Mouse (Mus musculus): Measurements from ENCODE around the gene Stim1. TPM values are rescaled to one million over a fixed set of nuclear protein-coding genes. Genes with fewer than 3 reads are reported as not detected.

Stim1 gene
- polyA plus RNA-seq, 1 experiment from 2014 or later: 15.2 TPM

DNA sequence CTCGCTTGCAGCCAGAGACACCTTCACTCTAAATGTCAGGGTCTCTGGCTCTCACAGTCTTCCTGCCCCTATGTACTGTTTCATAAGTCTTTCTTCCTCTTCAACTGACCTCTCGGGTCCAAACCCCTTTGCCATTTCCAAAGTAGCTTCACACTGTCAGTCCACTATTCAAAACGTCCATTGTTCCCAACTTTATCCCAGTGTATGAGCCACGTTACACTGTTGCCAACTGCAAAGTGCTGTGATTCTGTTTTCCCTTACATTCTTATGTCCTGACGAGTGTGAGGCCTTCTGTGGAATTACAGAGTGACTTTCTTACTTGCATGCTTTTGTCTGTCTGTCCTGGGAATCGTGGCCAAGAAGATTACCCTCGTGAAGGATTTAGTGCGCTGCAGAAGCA, 200.0 kb downstream of the Stim1 start:
- Histone ChIP-seq H3K9ac (no peak overlapping the region), H3K27ac (no peak overlapping the region), H3K27me3 (ENCODE audit: control insufficient read depth, insufficient read depth, low read length) (no peaks in the 10 kb centered on the region), H3K4me3 (replicated peaks; ENCODE audit: low read length) (no peak overlapping the region), H3K4me2 (replicated peaks) (no peak overlapping the region), H3K36me3 (replicated peaks; ENCODE audit: control insufficient read depth, insufficient read depth) (peaks cover 72% of the 10 kb centered on the region), H3K9me3 (ENCODE audit: control insufficient read depth, low read length) (no peaks in the 10 kb centered on the region), H3K4me1 (replicated peaks; ENCODE audit: control insufficient read depth, insufficient read depth, low read length) (no peaks in the 10 kb centered on the region)
- 89% methylated on average over 8 of the region's 8 CpGs for WGBS
- ATAC-seq (ENCODE audit: low FRiP score) (no peak), DNase-seq (ENCODE audit: low spot score) (no peak)

DNA sequence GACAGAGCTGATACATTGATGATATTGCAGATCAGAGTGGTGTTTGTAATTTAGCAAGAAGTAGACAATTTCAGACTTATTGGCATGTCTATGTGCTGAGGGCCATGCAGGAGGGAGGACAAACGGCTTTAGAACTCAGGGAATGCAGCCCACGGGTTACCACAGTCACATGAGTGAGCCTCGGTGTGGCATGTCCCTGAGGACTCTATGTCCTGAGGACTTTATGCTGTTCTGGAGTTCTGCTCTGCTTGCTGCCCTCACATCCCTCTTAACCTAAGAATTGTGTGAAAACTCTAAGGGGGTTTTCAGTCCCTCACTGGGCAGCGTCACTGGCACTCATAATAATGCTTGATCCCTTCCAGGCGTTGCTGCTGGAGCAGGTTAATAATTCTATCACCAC, 205.1 kb downstream of the Stim1 start:
- ATAC-seq (ENCODE audit: low FRiP score): no peak
- H3K36me3 ChIP-seq (replicated peaks; ENCODE audit: control insufficient read depth, insufficient read depth): peaks cover 22% of the 10 kb centered on the region
- WGBS: 65% methylated on average over 5 of the region's 5 CpGs

DNA sequence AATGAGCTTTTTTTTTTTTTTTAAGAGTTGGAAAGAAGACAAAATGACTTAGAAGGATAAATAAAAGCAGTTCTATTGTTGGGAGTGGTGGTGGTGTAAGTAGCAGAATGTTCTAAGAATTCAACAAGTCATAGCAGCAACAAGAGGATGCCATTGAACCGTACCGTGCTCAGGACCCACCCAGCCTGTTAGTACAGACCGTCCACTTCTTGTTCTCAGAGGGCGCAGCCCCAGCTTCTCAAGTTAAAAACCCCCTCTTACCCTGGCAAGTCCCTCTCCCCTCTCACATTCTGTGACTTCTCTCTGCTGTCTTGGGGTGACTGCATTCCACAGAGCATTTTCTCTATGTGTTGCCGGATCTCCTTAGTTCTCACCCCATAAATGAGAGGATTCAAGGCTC, 209.0 kb downstream of the Stim1 start:
- Histone ChIP-seq H3K36me3 (replicated peaks; ENCODE audit: control insufficient read depth, insufficient read depth) (no peaks in the 10 kb centered on the region), H3K27ac (no peak overlapping the region), H3K9ac (no peak overlapping the region), H3K4me2 (replicated peaks) (no peak overlapping the region), H3K4me3 (replicated peaks; ENCODE audit: low read length) (no peak overlapping the region), H3K27me3 (ENCODE audit: control insufficient read depth, insufficient read depth, low read length) (no peaks in the 10 kb centered on the region), H3K4me1 (replicated peaks; ENCODE audit: control insufficient read depth, insufficient read depth, low read length) (no peaks in the 10 kb centered on the region), H3K9me3 (ENCODE audit: control insufficient read depth, low read length) (no peaks in the 10 kb centered on the region)
- 97% methylated on average over 5 of the region's 5 CpGs for WGBS
- ATAC-seq (ENCODE audit: low FRiP score) (no peak), DNase-seq (ENCODE audit: low spot score) (no peak)

More for the DNA sequence above, 205.1 kb downstream of the Stim1 start:
- no peak overlapping the region for H3K4me2 ChIP-seq (replicated peaks)
- H3K27me3 ChIP-seq (ENCODE audit: control insufficient read depth, insufficient read depth, low read length): no peaks in the 10 kb centered on the region
- no peak overlapping the region for H3K9ac ChIP-seq
- H3K4me1 ChIP-seq (replicated peaks; ENCODE audit: control insufficient read depth, insufficient read depth, low read length): no peaks in the 10 kb centered on the region
- H3K4me3 ChIP-seq (replicated peaks; ENCODE audit: low read length): no peak overlapping the region
- DNase-seq (ENCODE audit: low spot score): no peak
- no peak overlapping the region for H3K27ac ChIP-seq
- no peaks in the 10 kb centered on the region for H3K9me3 ChIP-seq (ENCODE audit: control insufficient read depth, low read length)

DNA sequence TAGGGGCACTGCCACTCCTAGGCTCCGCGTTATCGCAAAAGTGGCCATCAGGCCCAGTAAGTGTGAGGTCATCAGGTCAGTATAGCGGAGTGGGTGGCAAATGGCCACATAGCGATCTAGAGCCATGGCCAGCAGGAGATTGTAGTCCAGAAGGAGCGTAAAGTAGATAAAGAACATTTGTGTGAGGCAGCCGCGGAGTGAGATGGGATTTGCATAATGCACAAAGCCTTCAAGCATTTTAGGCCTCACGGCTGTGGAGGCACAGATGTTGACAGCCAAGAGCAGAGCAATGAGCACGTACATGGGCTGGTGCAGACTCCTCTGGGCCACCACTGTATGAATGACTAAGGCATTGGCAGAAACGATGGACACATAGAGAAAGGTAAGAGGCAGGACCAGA, 209.8 kb downstream of the Stim1 start:
- Histone ChIP-seq H3K9me3 (ENCODE audit: control insufficient read depth, low read length) (no peaks in the 10 kb centered on the region), H3K4me2 (replicated peaks) (no peak overlapping the region), H3K27ac (no peak overlapping the region), H3K4me1 (replicated peaks; ENCODE audit: control insufficient read depth, insufficient read depth, low read length) (no peaks in the 10 kb centered on the region), H3K36me3 (replicated peaks; ENCODE audit: control insufficient read depth, insufficient read depth) (no peaks in the 10 kb centered on the region), H3K4me3 (replicated peaks; ENCODE audit: low read length) (no peak overlapping the region), H3K27me3 (ENCODE audit: control insufficient read depth, insufficient read depth, low read length) (no peaks in the 10 kb centered on the region), H3K9ac (no peak overlapping the region)
- ATAC-seq (ENCODE audit: low FRiP score) (no peak), DNase-seq (ENCODE audit: low spot score) (no peak)
- WGBS: 80% methylated on average over 11 of the region's 11 CpGs

DNA sequence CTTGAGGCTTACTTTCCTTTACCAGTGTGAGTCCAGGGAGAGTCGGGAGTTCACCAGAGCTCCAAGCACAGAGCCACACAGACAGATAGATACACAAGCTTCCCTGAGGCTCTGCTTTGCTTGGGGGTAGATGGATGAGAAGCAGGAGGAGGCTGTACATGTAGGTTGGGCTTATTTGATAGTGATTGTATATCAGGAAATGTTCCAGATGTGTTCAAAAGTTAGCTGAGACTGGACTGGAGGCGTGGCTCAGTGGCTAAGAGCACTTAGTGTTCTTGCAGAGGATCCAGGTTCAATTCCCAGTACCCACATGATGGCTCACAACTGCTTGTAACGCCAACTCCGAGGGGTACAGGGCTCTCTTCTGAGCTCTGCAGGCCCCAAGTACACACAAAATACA, 210.8 kb downstream of the Stim1 start:
- no peak overlapping the region for H3K9ac ChIP-seq
- 91% methylated on average over 4 of the region's 4 CpGs for WGBS
- H3K36me3 ChIP-seq (replicated peaks; ENCODE audit: control insufficient read depth, insufficient read depth): no peaks in the 10 kb centered on the region
- H3K4me2 ChIP-seq (replicated peaks): no peak overlapping the region
- ATAC-seq (ENCODE audit: low FRiP score): no peak
- H3K4me1 ChIP-seq (replicated peaks; ENCODE audit: control insufficient read depth, insufficient read depth, low read length): no peaks in the 10 kb centered on the region
- H3K4me3 ChIP-seq (replicated peaks; ENCODE audit: low read length): no peak overlapping the region
- no peak for DNase-seq (ENCODE audit: low spot score)
- no peaks in the 10 kb centered on the region for H3K27me3 ChIP-seq (ENCODE audit: control insufficient read depth, insufficient read depth, low read length)
- H3K27ac ChIP-seq: no peak overlapping the region
- H3K9me3 ChIP-seq (ENCODE audit: control insufficient read depth, low read length): no peaks in the 10 kb centered on the region

DNA sequence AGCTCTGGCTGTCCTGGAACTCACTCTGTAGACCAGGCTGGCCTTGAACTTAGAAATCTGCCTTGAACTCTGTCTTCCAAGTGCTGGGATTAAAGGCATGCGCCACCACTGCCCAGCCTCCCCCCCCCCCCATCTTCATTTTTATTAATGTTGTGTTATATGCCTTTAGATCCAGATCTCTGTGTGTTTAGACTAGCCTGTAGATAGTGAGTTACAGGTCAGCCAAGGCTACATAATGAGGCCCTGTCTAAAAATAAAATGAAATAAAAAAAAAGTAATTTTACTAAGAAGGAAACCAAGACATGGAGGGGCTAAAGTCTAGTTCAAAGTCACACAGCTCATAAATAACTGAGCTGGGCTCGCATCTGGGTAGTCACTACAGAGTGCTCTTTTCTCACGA, 211.3 kb downstream of the Stim1 start:
- ATAC-seq (ENCODE audit: low FRiP score) (no peak), DNase-seq (ENCODE audit: low spot score) (no peak)
- H3K27me3 ChIP-seq (ENCODE audit: control insufficient read depth, insufficient read depth, low read length): no peaks in the 10 kb centered on the region
- 82% methylated on average over 3 of the region's 3 CpGs for WGBS
- no peak overlapping the region for H3K4me2 ChIP-seq (replicated peaks)
- H3K36me3 ChIP-seq (replicated peaks; ENCODE audit: control insufficient read depth, insufficient read depth): no peaks in the 10 kb centered on the region
- H3K4me1 ChIP-seq (replicated peaks; ENCODE audit: control insufficient read depth, insufficient read depth, low read length): no peaks in the 10 kb centered on the region
- H3K4me3 ChIP-seq (replicated peaks; ENCODE audit: low read length): no peak overlapping the region
- no peak overlapping the region for H3K9ac ChIP-seq
- no peaks in the 10 kb centered on the region for H3K9me3 ChIP-seq (ENCODE audit: control insufficient read depth, low read length)
- H3K27ac ChIP-seq: no peak overlapping the region

DNA sequence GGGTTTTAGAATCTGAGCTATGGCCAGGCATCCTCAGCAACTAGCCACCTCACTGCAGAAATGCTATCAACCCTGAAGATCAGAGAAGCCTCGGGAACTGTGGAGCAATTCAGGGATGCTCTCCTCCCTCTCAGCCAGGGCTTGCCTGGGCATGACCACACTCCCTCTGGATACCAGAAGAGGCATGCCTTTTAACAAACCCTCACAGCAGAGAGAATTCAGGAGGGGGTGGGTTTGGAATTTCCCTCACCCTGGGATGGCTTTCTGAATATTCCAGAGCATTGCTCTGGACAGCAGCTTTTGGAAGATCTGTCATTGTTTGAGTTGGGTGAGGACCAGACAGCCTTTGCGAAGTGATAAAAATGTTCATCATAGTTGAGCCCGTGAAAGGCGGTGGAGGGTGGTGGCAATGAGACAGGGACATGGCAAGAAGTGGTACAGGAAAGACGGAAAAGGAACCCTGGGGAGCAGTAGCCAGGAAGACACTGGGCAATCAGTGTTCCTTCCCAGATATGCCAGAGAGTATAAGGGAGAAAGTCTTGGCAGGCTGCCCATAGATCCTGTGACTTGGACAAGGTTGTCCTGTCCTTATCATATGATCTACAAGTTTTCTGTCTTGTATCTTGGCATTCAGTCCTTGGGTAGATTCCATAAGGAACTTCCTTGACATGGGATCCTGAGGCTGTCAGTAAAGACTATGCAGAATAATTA, 211.9 kb downstream of the Stim1 start:
- H3K4me2 ChIP-seq (replicated peaks): no peak overlapping the region
- H3K27me3 ChIP-seq (ENCODE audit: control insufficient read depth, insufficient read depth, low read length): no peaks in the 10 kb centered on the region
- H3K4me3 ChIP-seq (replicated peaks; ENCODE audit: low read length): no peak overlapping the region
- no peaks in the 10 kb centered on the region for H3K4me1 ChIP-seq (replicated peaks; ENCODE audit: control insufficient read depth, insufficient read depth, low read length)
- H3K9ac ChIP-seq: no peak overlapping the region
- 78% methylated on average over 5 of the region's 5 CpGs for WGBS
- DNase-seq (ENCODE audit: low spot score) (no peak), ATAC-seq (ENCODE audit: low FRiP score) (no peak)
- no peaks in the 10 kb centered on the region for H3K36me3 ChIP-seq (replicated peaks; ENCODE audit: control insufficient read depth, insufficient read depth)
- no peak overlapping the region for H3K27ac ChIP-seq
- H3K9me3 ChIP-seq (ENCODE audit: control insufficient read depth, low read length): no peaks in the 10 kb centered on the region

DNA sequence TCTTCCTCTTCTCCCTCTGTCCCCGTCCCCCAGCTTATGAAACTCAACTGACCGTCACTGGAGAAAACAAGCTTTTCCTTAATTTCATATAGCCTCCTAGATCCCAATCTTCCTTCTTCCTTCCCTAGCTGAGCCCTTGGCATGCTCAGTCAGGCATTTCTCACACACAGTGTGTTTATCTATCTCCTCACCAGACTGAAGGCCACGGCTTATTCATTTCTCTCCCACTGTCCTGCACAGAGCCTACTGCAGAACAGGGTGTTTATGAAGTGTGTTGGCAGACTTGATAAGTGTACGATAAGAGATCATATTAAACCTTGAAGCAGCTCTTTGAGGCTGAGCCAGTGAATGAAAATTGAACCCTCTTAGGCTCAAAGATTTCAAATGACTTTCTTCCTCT, 213.2 kb downstream of the Stim1 start:
- WGBS: 91% methylated on average over 4 of the region's 4 CpGs
- H3K27me3 ChIP-seq (ENCODE audit: control insufficient read depth, insufficient read depth, low read length): no peaks in the 10 kb centered on the region
- no peak overlapping the region for H3K27ac ChIP-seq
- H3K4me3 ChIP-seq (replicated peaks; ENCODE audit: low read length): no peak overlapping the region
- no peak for ATAC-seq (ENCODE audit: low FRiP score)
- H3K4me2 ChIP-seq (replicated peaks): no peak overlapping the region
- H3K9ac ChIP-seq: no peak overlapping the region
- no peaks in the 10 kb centered on the region for H3K9me3 ChIP-seq (ENCODE audit: control insufficient read depth, low read length)
- no peaks in the 10 kb centered on the region for H3K36me3 ChIP-seq (replicated peaks; ENCODE audit: control insufficient read depth, insufficient read depth)
- DNase-seq (ENCODE audit: low spot score): no peak
- no peaks in the 10 kb centered on the region for H3K4me1 ChIP-seq (replicated peaks; ENCODE audit: control insufficient read depth, insufficient read depth, low read length)

DNA sequence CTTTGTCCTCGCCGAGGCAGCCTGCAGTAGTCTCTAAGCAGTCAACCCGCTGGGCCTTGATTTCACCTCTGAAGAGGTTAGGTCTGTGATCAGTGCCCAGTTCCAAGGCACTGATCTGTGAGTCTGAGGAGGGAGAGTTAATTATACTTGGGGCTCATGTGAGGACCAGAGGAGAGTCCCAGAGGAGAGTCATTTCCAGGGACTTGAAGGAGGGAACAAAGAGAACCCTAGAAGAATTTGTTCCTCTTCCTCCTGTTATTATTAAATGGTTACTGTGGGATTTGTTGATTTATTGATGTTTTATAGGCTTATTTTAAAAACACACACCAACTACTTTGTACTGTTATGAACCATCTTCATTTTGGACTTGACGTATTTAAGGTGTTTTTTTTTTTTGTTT, 214.0 kb downstream of the Stim1 start, which contains the start of gene Olfr543:
Gene Olfr543, minus strand, starts transcription at position 101 of the 400 bp plus-strand sequence.
- Histone ChIP-seq H3K4me2 (replicated peaks) (no peak within 1 kb of the TSS), H3K27me3 (ENCODE audit: control insufficient read depth, insufficient read depth, low read length) (no peaks in the 10 kb centered on the region), H3K36me3 (replicated peaks; ENCODE audit: control insufficient read depth, insufficient read depth) (no peaks in the 10 kb centered on the region), H3K9ac (no peak within 1 kb of the TSS), H3K27ac (no peak within 1 kb of the TSS), H3K9me3 (ENCODE audit: control insufficient read depth, low read length) (no peaks in the 10 kb centered on the region), H3K4me3 (replicated peaks; ENCODE audit: low read length) (no peak within 1 kb of the TSS), H3K4me1 (replicated peaks; ENCODE audit: control insufficient read depth, insufficient read depth, low read length) (no peaks in the 10 kb centered on the region)
- DNase-seq (ENCODE audit: low spot score): no peak
- no peak for ATAC-seq (ENCODE audit: low FRiP score)
- 94% methylated on average over 4 of the region's 4 CpGs for WGBS

DNA sequence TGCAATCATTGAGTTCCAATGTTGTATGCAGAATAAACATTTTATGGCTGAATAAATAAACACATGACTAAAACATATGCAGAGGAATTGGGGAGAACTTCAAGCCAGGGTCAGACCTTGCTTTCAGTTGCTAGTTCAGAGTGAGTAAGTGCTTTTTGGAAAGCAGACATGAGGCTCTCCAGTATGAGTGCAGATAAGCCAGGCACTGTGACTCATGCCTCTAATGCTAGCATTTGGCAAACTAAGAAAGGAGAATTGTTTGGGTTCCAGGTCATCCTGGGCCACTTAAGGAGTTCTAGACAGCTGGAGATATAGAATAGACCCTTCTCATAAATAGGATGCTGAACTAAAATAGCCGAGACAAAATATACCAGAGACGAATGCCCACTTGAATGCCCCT, 216.1 kb downstream of the Stim1 start:
- Histone ChIP-seq H3K27me3 (ENCODE audit: control insufficient read depth, insufficient read depth, low read length) (no peaks in the 10 kb centered on the region), H3K4me1 (replicated peaks; ENCODE audit: control insufficient read depth, insufficient read depth, low read length) (no peaks in the 10 kb centered on the region), H3K9ac (no peak overlapping the region), H3K4me2 (replicated peaks) (no peak overlapping the region), H3K27ac (no peak overlapping the region), H3K36me3 (replicated peaks; ENCODE audit: control insufficient read depth, insufficient read depth) (no peaks in the 10 kb centered on the region), H3K4me3 (replicated peaks; ENCODE audit: low read length) (no peak overlapping the region), H3K9me3 (ENCODE audit: control insufficient read depth, low read length) (no peaks in the 10 kb centered on the region)
- DNase-seq (ENCODE audit: low spot score): no peak
- no peak for ATAC-seq (ENCODE audit: low FRiP score)
- WGBS: 95% methylated on average over 2 of the region's 2 CpGs

Measured in hindbrain, embryonic 14.5 days (tissue).